Mouse (Mus musculus): ENCODE data around the gene Rnf111.
"Not testable (repeated sequence)": the region's sequence is repeated elsewhere in the genome, so short reads cannot be mapped to it uniquely, and the experiment has no call there.

Gene Rnf111

DNA sequence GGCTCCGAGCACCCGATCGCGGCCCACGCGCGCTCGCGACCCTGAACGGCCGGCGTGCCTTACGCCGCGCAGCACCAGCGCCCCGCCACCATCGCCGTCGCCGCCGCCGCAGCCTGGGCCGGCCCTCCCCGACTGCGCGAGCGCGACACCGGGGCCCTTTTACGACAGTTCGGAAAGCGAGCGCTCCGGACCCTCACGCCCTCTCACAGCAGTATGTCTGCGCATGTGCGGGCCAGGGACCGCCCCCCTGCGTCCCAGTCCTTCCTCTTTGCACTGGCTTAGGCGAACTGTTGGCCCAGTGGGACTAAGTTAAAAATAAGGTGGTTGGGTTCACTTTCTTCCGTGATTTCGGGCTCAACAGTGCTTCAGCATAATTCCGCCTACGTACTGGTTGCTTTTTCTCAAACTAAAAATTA, at the start of gene Rnf111:
Gene Rnf111, minus strand, starts transcription at position 100 of the 416 bp plus-strand sequence.
- in situ Hi-C loops (cut with MboI, MseI) = no loop called here

DNA sequence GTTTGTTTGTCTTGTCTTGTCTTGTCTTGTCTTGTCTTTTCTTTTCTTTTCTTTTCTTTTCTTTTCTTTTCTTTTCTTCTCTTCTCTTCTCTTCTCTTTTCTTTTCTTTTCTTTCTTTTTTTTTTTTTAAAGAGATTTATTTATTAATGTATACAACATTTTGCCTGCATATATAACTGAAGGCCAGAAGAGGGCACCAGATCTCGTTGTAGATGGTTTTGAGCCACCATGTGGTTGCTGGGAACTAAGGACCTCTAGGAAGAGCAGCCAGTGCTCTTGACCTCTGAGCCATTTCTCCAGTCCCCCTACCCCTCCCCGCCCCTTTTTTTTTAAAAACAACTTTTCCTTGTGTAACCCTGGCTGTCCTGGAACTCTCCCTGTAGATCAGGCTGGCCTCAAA, 48.7 kb upstream of the Rnf111 start:
- in situ Hi-C loops (cut with MboI, MseI) = not testable (repeated sequence)

DNA sequence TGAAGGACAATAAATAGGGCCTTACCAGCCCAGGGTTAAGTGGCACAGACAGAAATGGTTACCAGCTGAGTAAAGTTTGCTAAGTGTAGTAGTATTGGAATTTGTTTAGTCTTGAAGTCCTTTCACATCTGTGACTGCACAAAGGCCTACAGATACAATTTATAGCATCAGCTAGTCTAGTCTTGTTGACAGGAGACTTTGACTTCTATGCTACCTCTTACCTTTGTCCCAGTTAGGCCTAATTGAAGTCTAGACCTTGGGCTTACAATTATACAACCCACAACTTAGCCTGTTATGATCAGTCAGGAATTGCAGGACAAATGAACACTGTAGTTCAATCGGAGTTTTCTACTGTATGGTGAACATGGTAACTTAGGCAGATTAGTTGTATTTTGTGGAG, 48.0 kb upstream of the Rnf111 start:
- in situ Hi-C loops (cut with MboI, MseI) = no loop called here

DNA sequence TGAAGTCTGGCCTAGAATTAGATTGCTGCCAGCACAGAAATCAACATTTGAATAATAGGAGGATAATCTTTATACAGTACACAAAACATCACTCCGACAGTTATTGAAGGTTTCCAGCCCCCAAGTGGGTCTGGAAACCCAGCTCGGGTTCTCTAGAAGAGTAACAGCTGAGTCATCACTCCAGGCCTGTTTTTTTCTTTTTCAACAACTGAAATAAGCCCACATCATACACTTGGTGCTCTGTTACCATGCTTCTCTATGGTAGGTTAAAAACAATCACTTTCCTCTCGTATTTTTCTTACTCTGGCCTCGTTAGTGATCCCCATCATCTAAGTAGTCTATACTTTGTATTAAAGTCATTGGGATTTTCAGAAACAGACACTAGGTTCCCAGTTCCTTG, 44.8 kb upstream of the Rnf111 start:
- in situ Hi-C loops (cut with MboI, MseI) = no loop called here

DNA sequence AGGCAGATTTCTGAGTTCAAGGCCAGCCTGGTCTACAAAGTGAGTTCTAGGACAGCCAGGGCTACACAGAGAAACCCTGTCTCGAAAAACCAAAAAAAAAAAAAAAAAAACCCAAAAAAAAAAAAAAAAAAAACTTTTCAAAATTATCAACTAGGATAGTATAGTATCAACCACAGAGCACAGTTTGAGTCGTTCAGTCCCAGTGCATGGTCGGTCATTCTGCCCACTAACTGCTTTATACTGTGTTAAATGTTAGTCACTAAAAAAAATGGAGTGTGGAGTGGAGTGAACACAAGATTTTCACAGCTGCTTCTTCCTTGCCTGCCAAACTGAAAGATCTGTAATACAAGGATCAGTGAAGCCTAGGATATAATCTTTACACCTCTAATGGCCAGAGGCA, 43.1 kb upstream of the Rnf111 start:
- in situ Hi-C loops (cut with MboI, MseI) = not testable (repeated sequence)

DNA sequence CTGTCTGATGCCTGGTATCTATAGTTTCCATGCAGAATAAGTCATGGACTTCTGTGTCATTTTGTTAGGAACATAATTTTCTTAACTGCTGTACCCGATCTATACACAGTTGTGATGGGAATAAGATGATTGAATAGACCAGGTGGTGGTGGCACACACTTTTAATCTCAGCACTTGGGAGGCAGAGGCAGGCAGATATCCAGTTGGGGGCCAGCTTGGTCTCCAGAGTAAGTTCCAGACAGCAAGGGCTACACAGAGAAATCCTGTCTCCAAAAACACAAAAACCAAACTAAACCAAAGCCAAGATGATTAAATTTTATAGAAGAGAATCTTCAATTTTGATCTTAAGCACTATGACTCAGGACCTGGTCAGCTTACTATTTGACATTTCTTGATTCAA, 41.3 kb upstream of the Rnf111 start:
- in situ Hi-C loops (cut with MboI, MseI) = no loop called here

DNA sequence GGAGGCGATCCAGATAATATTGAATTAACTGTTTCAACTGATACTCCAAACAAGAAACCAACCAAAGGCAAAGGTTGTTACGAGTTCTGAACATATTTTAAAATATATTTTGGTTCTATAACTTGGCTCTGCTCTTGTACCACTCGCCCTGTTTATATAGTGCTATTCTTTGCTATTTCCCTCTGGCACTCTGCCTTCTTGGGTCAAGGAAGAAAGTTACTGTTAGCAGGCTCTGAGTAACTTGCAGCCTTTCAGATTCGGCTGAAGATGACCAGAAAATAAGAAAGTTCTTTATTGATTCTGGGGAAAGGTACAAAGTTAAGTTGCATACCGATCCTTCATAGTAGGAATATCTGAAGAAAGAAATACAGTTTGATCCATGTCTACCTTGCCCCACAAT, 40.5 kb upstream of the Rnf111 start:
- in situ Hi-C loops (cut with MboI, MseI) = no loop called here

DNA sequence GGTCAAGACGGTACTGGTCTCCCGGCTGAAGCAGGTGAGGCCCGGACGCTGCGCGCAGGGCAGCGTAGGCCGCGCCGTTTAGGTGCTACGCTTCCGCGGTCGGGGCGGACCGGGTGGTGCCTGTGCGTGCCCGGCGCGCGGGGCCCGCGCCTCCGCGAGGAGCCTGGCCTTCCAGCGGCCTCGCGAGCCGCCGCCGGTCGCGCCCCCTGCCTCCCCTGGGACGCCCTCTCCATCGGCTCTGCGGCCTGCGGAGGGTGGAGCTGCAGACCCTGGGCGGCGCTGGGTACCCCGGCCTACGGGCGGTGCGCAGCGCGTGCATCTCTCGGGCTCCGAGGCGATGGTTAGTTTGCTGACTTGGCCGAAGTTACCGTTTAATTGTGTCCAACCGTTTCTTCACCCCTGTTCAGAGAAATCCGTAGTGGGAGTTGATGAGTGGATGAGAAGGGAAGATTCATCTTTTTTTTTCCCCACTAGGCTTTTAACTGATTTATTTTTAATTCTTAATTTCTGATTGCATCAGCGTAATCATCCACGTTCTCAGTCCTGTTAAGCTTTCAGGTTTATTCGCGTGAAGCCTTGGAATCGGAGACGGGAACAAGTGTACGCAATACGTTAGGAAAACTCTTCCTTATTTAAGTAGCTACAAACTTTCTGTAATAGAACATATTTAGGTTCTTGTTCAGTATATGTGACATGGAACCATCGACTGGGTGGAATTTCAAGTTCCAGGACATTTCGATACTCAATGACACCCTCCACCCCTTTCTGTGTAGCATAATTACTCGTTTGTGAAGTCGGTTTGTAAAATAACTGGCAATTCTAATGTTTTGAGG, 39.7 kb upstream of the Rnf111 start:
- in situ Hi-C loops (cut with MboI, MseI) = no loop called here

DNA sequence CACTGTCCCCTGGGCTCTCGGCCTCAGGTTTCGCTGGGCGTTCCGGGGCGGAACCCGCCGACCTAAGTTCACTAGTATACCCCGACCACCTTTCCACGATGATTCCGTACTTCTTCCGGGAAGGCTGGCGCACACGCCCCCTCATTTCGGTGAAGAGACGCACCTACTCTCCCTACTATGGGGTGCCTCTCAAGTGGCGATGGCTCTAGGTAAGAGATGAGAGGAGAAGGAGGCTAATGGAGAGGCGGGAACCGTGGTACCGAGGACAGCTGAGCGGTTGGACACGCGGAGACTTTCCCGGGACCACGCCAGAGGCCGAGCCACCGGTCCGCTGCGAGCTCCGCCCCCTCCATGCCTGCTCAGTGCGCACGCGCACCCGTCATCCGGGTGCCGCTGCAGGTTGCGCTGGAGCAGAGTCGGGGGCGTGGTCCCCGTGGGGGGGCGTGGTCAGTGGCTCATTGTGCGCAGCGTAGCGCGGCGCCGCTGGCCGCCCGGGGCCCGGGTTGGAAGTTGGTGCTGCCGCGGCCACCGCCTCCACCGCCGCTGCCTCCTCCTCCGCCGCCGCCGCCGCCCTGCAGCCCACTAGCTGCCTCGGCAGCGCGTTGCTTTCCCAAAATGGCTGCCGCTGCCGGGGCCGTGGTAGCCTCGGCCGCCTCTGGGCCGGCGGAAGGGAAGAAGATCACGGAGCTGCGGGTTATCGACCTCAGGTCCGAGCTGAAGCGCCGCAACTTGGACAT, 38.9 kb upstream of the Rnf111 start, which contains the start of gene Sltm:
Gene Sltm, plus strand, starts transcription at position 450 of the 737 bp plus-strand sequence.
- in situ Hi-C loops (cut with MboI, MseI) = no loop called here

DNA sequence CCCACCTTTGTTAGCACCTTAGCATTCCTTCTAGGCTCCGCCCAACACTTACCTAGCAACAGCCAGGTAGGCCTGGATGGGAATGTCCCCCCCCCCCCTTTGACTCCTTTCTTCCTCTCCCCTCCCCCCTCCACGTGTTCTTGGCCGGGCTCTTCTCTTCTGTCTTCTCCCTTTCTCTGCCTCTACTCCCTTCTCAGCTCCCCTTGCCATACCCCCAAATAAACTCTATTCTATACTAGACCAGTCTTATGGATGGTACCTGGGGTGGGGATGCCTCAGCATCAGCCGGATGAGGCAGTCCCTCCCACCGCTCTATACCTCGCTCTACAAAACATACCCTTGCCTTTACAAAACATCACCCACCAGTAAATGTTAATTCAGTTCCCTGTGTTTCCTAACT, 38.1 kb upstream of the Rnf111 start:
- in situ Hi-C loops (cut with MboI, MseI) = no loop called here

DNA sequence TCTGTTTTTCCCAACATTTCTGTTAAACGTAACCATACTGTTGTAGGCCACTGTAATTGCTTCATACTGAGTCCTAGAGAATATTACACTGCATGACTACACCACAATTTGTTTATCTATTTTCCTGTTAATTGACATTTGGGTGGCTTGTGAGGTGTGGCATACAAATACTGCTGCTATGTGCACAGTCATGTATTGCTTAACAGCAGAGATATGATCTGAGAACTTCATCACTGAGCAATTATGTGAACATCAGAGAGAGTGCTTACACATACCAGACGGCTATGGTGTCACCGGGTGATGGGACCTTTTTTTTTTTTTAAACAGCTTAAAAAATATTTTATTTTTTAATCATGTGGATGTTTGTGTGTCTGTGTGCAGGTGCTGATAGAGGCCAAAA, 29.8 kb upstream of the Rnf111 start:
- in situ Hi-C loops (cut with MboI, MseI) = no loop called here

DNA sequence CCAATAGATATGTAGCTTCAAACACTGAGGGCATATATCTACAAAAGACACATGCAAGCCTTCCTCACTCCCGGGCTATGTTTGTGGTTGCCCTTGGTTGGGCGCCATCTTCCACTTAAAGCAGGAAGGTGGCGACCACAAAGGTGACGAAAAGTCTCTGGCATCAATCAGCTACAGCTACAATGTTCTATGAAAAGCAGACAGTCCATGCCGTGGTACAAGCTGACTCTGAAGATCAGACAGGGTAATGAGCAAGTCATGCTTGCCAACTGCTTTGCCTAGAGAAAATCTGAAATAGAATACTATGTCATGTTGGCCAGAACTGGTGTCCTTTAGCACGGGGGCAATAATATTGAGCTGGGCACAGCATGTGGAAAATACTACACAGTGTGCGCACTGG, 20.8 kb upstream of the Rnf111 start:
- in situ Hi-C loops (cut with MboI, MseI) = no loop called here

DNA sequence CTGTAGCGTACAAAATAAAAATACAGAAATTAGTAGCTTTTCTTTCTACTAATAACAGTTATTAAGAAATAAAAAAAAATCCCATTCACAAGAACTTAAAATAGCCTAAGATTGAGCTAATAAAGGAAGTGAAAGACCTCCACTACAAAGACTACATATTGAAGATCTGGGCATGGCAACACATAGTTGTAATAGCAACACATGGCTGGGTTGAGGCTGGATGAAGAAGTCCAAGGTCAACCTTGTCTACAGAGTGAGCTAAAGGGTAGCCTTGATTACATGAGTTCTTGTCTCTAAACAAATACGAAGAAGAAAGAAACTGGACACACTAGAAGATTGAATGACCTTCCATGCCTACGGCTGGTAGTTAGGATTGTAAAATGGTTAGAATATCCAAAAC, 20.3 kb upstream of the Rnf111 start:
- in situ Hi-C loops (cut with MboI, MseI) = no loop called here

DNA sequence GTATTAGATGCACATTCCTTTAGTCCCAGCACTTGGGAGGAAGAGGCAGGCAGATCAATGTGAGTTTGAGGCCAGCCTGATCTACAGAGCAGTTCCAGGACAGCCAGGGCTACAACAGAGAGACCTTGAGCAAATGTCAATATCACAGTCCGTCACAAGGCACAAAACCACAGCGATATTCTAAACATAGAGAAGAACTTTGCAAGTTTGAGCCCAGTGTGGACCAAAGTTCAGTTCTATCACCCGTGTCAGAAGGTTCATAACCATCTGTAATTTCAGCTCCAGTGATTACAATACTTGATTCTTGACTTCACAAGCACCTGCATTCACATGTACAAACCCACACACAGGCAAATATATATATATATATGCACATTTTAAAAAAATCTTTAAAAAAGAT, 17.1 kb upstream of the Rnf111 start:
- in situ Hi-C loops (cut with MboI, MseI) = no loop called here

DNA sequence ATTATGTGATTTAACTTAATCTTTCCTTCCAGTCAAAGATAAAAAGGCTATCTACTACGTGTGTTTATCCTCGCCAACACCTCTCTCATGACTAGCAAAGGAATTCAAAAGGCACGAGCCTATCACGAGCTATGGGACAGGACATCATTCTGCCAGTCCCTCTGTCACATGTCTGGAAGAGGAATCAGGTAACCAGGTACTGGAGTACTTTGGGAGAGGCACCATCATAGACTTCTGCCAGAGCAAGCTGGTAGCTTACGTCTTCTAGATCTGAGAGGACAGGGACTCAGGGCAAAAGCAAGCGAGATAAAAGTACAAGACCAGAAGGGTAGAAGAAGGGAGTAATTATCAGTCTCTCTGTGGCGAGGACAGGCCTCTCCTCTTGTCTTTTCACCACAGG, 8.2 kb upstream of the Rnf111 start:
- in situ Hi-C loops (cut with MboI, MseI) = no loop called here

DNA sequence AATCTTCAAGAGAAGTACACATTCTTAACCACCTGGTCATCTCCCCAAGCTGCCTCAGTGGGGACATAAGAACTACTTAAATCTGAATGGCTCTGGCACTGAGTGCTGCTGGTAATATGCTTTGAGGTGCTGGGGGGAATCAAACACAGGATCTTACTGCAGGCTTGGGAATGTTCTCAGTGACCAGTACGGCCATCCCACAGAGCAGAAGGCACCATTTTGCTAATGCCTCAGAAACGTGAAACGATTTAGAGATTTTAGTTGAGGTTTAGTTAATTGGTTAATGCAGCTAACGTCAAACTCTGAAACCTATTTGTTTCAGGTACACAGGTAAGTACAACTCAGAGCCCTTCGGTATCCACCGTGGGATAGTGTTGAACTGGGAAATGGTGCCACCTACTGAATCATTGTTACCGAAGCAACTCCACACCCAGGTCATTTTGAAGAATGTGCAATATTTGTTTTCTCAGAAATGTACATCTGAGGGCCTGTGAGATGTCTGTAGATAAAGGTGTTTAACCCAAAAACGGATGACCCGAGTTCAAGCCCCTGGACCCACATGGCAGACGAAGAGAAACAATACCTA, 7.6 kb upstream of the Rnf111 start:
- in situ Hi-C loops (cut with MboI, MseI) = no loop called here

DNA sequence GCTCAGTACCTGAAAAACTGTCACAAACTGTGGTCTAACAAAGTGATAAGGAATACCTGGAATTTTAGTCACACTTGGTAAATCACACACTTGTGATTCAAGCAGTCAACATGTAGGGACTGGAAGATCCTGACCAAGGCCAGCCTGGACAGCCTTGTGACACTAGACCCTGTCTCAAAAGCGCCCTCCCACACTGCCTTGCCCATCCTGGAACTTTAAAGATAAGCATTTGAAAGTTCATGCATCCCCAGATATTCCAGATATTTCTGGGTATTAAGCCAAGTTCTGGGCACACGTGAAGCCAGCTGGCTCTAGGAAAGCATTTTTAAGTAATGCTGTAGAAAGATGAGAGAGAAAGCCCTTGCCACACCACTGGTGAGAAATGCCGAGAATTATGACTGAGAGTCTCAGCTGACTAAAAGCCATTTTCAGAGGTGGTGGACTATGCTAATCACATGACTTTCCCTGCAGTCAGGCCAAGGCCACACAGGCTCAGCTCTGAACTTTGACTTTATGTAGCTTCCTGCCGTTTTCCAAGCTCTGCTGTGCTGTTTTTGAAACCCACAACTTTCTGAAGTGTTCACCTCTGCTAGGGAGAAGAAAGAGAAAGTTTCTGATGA, 6.5 kb upstream of the Rnf111 start:
- in situ Hi-C loops (cut with MboI, MseI) = no loop called here

DNA sequence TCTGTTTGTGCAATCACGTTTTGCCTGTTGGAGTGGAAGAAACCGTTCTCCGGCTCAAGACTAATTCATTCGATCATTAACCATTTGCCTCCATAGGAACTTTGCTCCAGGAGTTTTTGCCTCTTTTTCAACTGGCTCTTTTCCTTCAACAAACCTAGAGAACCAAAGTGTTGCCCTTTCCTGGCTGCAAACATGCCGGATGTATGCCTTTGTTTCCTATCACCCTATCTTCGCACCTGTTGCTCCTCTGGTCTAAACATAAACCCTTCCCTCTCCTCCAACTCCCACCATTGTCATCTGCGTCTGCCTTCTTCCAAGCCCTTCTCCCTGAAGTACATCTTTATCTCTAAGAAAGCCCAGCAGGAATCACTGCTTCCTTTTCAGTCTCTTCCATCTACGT, 3.3 kb upstream of the Rnf111 start:
- in situ Hi-C loops (cut with MboI, MseI) = no loop called here

DNA sequence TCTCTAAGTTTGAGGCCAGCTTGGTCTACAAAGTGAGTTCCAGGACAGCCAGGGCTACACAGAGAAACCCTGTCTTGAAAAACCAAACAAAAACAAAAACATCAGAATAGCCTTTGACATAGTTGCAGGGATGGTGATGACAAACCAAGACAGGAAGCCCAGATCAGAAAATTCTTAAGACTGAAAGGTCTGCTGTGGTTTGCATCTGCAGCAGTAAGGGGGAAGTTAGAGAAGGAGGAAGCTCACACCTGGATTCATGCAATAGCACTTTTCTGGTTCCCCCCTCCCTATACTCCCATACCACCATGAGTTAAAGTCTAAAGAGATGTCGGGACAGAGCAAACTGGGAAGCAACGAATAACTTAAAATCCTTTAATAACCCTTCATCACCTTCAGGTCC, 2.7 kb upstream of the Rnf111 start:
- in situ Hi-C loops (cut with MboI, MseI) = no loop called here

DNA sequence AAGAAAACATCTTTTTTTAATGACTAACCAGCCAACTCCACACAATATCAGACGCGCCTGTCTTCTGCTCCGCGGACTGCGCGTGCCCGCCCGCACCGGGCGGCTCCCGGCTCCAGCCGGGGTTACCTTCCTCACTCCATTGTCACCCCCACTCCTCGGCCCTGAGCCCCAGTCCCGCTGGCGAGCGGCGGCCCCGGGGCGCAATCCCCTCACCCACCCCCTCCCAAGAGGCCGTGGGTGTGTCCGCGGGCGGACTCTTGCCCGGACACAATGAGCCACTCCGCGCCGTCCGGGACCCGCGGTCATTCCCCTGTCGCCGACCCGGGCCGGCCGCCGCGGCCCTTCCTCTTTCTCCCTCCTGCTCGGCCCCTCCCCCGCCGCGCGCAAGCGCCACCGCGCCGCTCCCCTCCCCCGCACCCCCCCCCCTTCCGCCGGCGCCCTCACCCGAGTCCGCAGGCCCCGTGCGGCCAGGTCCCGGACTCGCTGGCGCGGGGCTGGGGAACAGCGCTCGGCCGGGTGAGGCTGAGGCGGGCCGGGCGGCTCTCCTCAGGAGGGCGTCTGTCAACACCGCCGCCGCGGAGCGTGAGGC, 416 bp downstream of the Rnf111 start:
- in situ Hi-C loops (cut with MboI, MseI) = no loop called here

DNA sequence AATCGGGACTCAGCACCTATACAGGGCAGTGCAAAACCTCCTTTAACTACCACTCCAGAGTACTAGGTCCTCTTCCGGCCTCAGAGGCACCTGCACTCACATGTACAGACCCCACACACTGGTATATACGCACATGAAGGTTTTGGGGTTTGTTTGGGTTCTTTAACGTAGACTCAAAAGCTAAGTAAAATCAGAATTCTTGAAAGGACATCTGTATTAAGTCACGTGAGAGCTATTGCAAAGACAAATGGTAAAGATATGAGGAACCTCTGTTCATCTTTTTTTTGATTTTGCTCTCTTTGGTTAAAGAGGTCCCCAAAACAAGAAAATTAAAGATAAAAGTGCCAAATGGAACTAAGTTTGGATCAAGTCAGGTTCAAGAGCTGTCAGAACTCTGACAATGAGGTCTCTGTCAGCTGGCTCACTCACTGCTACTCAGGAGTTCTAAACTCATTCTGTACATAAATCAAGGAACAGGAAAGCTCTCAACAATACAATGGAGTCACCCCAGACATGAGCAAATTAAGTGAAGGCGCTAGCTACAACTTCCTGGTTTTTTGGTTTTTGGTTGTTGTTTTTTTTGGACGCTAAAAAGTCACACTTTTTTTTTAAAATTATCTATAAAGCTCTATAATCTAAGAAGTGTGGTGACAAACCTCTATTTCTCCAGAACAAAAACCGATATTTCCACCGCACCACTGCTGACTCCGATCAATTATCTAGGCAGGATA, 1.1 kb downstream of the Rnf111 start:
- in situ Hi-C loops (cut with MboI, MseI) = no loop called here
